Mouse (Mus musculus): ENCODE data around the gene Gm10670.
"Not testable (repeated sequence)": the region's sequence is repeated elsewhere in the genome, so short reads cannot be mapped to it uniquely, and the experiment has no call there.

The Gm10670 gene

GRCm38 (mm10) chr7:20474825-20475224 lies at the start of gene Gm10670:
Gm10670 (minus strand) TSS chr7:20474925.
- in situ Hi-C loops (cut with MseI, MboI), result not testable (repeated sequence)

GRCm38 (mm10) chr7:20510434-20510833 lies 35.7 kb upstream of the Gm10670 start, which contains the start of gene Vmn1r103:
Vmn1r103 (minus strand) TSS chr7:20510534.
- in situ Hi-C loops (cut with MseI, MboI), result not testable (repeated sequence)

- in situ Hi-C loops (cut with MseI, MboI), result not testable (repeated sequence)
These were observed 32.2 kb downstream of the Gm10670 start, which contains the start of gene Vmn1r101 for GRCm38 (mm10) chr7:20442493-20442892. Vmn1r101 (minus strand) TSS chr7:20442593.
